Mouse (Mus musculus): ENCODE results near the gene Vps72.

Gene Vps72

DNA sequence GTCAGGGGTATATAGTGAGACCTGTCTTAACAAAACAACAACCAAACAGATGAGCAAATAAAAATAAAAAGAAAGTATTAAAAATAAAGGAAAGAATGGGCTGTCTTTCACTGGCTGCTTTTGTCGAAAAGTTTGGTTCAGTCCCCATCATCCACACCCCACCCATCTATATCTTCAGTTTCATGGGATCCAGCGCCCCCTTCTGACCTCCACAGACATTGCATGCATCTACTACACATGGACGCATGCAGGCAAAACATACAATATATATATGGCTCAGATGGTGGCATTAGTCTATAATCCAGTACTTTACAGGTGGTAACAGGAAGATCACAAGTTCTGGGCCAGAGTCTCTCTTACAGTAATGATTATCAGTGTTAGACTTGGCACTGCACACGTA, 43.1 kb downstream of the Vps72 start:
- TF ChIP-seq CTCF (conservative IDR thresholded peaks at IDR 0.05; ENCODE audit: low read length) (peak; percentile 82), NANOG (IDR thresholded peaks at IDR 0.05; ENCODE audit: borderline replicate concordance, low read length) (no peak), POU5F1 (IDR thresholded peaks at IDR 0.05; ENCODE audit: borderline replicate concordance, low read length) (no peak)
- peaks cover 1% of the 10 kb centered on the region; the same call in 1 of the 2 replicates for H3K27me3 ChIP-seq (ENCODE audit: insufficient read depth, low read length)
- no peaks in the 10 kb centered on the region for H3K9me3 ChIP-seq (ENCODE audit: low read length)
- no peaks in the 10 kb centered on the region for H3K36me3 ChIP-seq (ENCODE audit: insufficient read depth, low read length)
- H3K4me3 ChIP-seq (replicated peaks; ENCODE audit: low read length), result no peak overlapping the region
- peaks cover 16% of the 10 kb centered on the region for H3K4me1 ChIP-seq (replicated peaks; ENCODE audit: low read depth, low read length)

- H3K27me3 ChIP-seq (ENCODE audit: insufficient read depth, low read length), result peaks cover 20% of the 10 kb centered on the region
- no peak for TF ChIP-seq POU5F1 (IDR thresholded peaks at IDR 0.05; ENCODE audit: borderline replicate concordance, low read length)
- H3K36me3 ChIP-seq (ENCODE audit: insufficient read depth, low read length), result peaks cover 1% of the 10 kb centered on the region; the same call in 1 of the 2 replicates
- peaks cover 54% of the 10 kb centered on the region for H3K4me1 ChIP-seq (replicated peaks; ENCODE audit: low read depth, low read length)
- peak overlapping the region; percentile 87 for H3K4me3 ChIP-seq (replicated peaks; ENCODE audit: low read length)
- no peaks in the 10 kb centered on the region for H3K9me3 ChIP-seq (ENCODE audit: low read length)
These were observed 48.7 kb downstream of the Vps72 start for GRCm38 (mm10) chr3:95159511-95159986.

GRCm38 (mm10) chr3:95159987-95160963, 49.5 kb downstream of the Vps72 start, which contains the start of gene Sema6c:
Sema6c (plus strand) TSS chr3:95160457.
- TF ChIP-seq POU5F1 (IDR thresholded peaks at IDR 0.05; ENCODE audit: borderline replicate concordance, low read length) (no peak), CTCF (conservative IDR thresholded peaks at IDR 0.05; ENCODE audit: low read length) (no peak), NANOG (IDR thresholded peaks at IDR 0.05; ENCODE audit: borderline replicate concordance, low read length) (no peak)
- peaks cover 57% of the 10 kb centered on the region for H3K4me1 ChIP-seq (replicated peaks; ENCODE audit: low read depth, low read length)
- peak within 1 kb of the TSS; percentile 87 for H3K4me3 ChIP-seq (replicated peaks; ENCODE audit: low read length)
- H3K27me3 ChIP-seq (ENCODE audit: insufficient read depth, low read length), result peaks cover 20% of the 10 kb centered on the region
- H3K36me3 ChIP-seq (ENCODE audit: insufficient read depth, low read length), result peaks cover 9% of the 10 kb centered on the region
- H3K9me3 ChIP-seq (ENCODE audit: low read length), result no peaks in the 10 kb centered on the region

- Histone ChIP-seq H3K27me3 (ENCODE audit: insufficient read depth, low read length) (peaks cover 20% of the 10 kb centered on the region), H3K9me3 (ENCODE audit: low read length) (no peaks in the 10 kb centered on the region), H3K4me1 (replicated peaks; ENCODE audit: low read depth, low read length) (peaks cover 57% of the 10 kb centered on the region), H3K4me3 (replicated peaks; ENCODE audit: low read length) (peak overlapping the region; percentile 87), H3K36me3 (ENCODE audit: insufficient read depth, low read length) (peaks cover 16% of the 10 kb centered on the region)
- no peak for TF ChIP-seq NANOG (IDR thresholded peaks at IDR 0.05; ENCODE audit: borderline replicate concordance, low read length)
- TF ChIP-seq POU5F1 (IDR thresholded peaks at IDR 0.05; ENCODE audit: borderline replicate concordance, low read length), result no peak
- no peak for TF ChIP-seq CTCF (conservative IDR thresholded peaks at IDR 0.05; ENCODE audit: low read length)
These were observed 50.3 kb downstream of the Vps72 start for GRCm38 (mm10) chr3:95161041-95161551.

GRCm38 (mm10) chr3:95161618-95162344, 51.0 kb downstream of the Vps72 start:
- no peaks in the 10 kb centered on the region for H3K9me3 ChIP-seq (ENCODE audit: low read length)
- peaks cover 21% of the 10 kb centered on the region for H3K36me3 ChIP-seq (ENCODE audit: insufficient read depth, low read length)
- peaks cover 20% of the 10 kb centered on the region for H3K27me3 ChIP-seq (ENCODE audit: insufficient read depth, low read length)
- peaks cover 63% of the 10 kb centered on the region for H3K4me1 ChIP-seq (replicated peaks; ENCODE audit: low read depth, low read length)
- TF ChIP-seq POU5F1 (IDR thresholded peaks at IDR 0.05; ENCODE audit: borderline replicate concordance, low read length), result no peak
- TF ChIP-seq CTCF (conservative IDR thresholded peaks at IDR 0.05; ENCODE audit: low read length), result no peak
- peak overlapping the region; percentile 87 for H3K4me3 ChIP-seq (replicated peaks; ENCODE audit: low read length)

DNA sequence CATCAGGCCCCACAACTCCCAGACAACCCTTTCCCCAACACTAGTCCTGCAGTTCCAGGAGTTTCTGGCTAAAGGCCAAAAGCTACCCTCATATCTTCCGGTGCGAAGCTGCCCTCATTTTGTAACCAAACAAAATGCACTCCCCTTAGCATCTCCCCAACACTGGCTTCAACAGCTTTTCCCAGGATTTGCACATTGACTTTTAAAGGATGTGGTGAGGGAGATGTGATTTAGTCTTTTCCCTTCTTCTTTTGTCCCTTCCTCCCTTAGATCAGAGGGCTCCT, 51.5 kb downstream of the Vps72 start:
- H3K4me1 ChIP-seq (replicated peaks; ENCODE audit: low read depth, low read length), result peaks cover 68% of the 10 kb centered on the region
- peak overlapping the region; percentile 87 for H3K4me3 ChIP-seq (replicated peaks; ENCODE audit: low read length)
- no peaks in the 10 kb centered on the region for H3K9me3 ChIP-seq (ENCODE audit: low read length)
- TF ChIP-seq CTCF (conservative IDR thresholded peaks at IDR 0.05; ENCODE audit: low read length) (no peak), POU5F1 (IDR thresholded peaks at IDR 0.05; ENCODE audit: borderline replicate concordance, low read length) (no peak), NANOG (IDR thresholded peaks at IDR 0.05; ENCODE audit: borderline replicate concordance, low read length) (no peak)
- H3K27me3 ChIP-seq (ENCODE audit: insufficient read depth, low read length), result peaks cover 20% of the 10 kb centered on the region
- peaks cover 26% of the 10 kb centered on the region for H3K36me3 ChIP-seq (ENCODE audit: insufficient read depth, low read length)

- H3K27me3 ChIP-seq (ENCODE audit: insufficient read depth, low read length), result peaks cover 20% of the 10 kb centered on the region
- H3K9me3 ChIP-seq (ENCODE audit: low read length), result no peaks in the 10 kb centered on the region
- H3K36me3 ChIP-seq (ENCODE audit: insufficient read depth, low read length), result peaks cover 39% of the 10 kb centered on the region
- peak overlapping the region; percentile 87 for H3K4me3 ChIP-seq (replicated peaks; ENCODE audit: low read length)
- no peak for TF ChIP-seq CTCF (conservative IDR thresholded peaks at IDR 0.05; ENCODE audit: low read length)
- no peak for TF ChIP-seq POU5F1 (IDR thresholded peaks at IDR 0.05; ENCODE audit: borderline replicate concordance, low read length)
- no peak for TF ChIP-seq NANOG (IDR thresholded peaks at IDR 0.05; ENCODE audit: borderline replicate concordance, low read length)
- H3K4me1 ChIP-seq (replicated peaks; ENCODE audit: low read depth, low read length), result peaks cover 71% of the 10 kb centered on the region
These were observed 52.8 kb downstream of the Vps72 start for GRCm38 (mm10) chr3:95163419-95164255.

DNA sequence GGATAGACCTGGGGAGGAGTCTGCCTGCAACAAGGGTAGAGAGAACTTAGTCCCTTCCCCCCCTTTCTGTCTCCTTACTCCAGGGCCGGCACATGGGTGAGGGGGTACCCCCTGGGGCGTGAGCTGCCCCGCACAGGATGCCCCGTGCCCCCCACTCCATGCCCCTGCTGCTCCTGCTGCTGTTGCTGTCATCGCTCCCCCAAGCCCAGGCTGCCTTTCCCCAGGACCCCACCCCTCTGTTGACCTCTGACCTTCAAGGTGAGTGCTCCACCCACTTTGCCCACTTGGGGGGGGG, 53.4 kb downstream of the Vps72 start:
- TF ChIP-seq NANOG (IDR thresholded peaks at IDR 0.05; ENCODE audit: borderline replicate concordance, low read length), result no peak
- no peak for TF ChIP-seq CTCF (conservative IDR thresholded peaks at IDR 0.05; ENCODE audit: low read length)
- no peak for TF ChIP-seq POU5F1 (IDR thresholded peaks at IDR 0.05; ENCODE audit: borderline replicate concordance, low read length)
- peaks cover 69% of the 10 kb centered on the region for H3K4me1 ChIP-seq (replicated peaks; ENCODE audit: low read depth, low read length)
- H3K36me3 ChIP-seq (ENCODE audit: insufficient read depth, low read length), result peaks cover 45% of the 10 kb centered on the region

More for the DNA sequence above, 53.4 kb downstream of the Vps72 start:
- Histone ChIP-seq H3K27me3 (ENCODE audit: insufficient read depth, low read length) (peaks cover 15% of the 10 kb centered on the region), H3K9me3 (ENCODE audit: low read length) (no peaks in the 10 kb centered on the region), H3K4me3 (replicated peaks; ENCODE audit: low read length) (peak overlapping the region; percentile 87)

Data from E14TG2a.4 (cell line).